Mouse (Mus musculus) monocyte, adult 5-6 weeks (primary cell): ENCODE measurements at regions not wholly inside any gene's neighbourhood (a gene's known extent, or its start where the extent isn't known, plus 50 kb on each side); places are given as distances from the start of the nearest gene placed in this dataset.

ENCODE experiments used
- ATAC-seq: fragments of 153-309, 156-312 bp; replicated peaks from 2 replicates; pipeline ENCODE4 v1.8.0; 2017; ENCODE audit warnings: mild to moderate bottlenecking; ENCODE audit not compliant: low TSS enrichment, insufficient number of reproducible peaks, severe bottlenecking, poor library complexity, low FRiP score

DNA sequence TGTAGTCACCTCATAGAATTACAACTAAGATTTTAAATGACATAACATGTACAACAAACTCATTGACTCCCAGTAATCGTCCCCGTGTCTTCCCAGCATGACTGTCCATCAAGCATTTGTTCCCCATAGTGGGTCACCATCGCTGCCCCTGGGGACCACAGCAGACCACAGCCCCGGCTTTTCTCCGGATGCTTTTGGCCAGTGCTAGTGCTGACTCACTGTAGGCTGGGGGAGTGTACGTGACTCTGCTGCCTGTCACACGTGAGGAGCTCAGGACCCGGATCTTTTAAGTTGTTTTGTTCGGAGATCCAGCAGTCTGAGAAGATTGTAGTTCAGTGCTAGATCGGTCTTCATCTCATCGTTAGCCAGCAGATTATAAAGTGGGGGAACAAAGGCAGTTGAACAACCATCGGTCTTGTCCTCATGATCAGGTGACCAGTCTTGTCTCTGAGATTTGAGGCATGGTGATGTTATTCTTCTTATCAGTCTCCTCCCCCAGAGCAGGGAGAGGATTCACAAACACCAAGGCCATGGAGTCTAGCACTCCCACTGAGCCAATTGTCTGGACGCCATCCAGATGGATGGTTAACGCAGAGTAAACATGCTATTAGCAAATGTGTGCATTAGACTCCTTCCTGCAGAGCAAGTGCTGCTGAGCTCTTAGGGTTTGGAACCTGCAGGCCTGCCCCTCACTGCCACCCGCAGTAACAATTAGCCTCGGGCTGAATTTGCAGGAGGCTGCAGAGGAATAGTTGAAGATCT is 87.2 kb upstream of the Tspan5 start:
- no peak for ATAC-seq

DNA sequence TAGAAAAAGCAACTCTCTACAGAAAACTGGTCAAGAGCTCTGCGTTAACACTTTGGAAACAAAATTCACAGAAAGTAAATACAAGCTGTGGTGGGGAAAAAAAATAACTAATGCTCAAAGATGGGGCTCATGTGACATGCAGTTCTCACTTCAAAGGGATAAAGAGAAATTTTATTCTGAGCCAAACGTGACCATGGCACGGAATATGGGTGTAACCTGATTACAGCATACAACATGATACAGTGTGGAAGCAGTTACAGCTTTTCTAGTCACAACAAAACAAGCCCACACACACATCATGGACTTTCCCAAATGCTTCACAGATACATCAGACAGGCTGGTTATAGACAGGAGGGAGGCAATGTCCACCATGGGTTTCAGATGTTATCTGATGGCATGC is 86.5 kb upstream of the Tspan5 start:
- ATAC-seq, result no peak

DNA sequence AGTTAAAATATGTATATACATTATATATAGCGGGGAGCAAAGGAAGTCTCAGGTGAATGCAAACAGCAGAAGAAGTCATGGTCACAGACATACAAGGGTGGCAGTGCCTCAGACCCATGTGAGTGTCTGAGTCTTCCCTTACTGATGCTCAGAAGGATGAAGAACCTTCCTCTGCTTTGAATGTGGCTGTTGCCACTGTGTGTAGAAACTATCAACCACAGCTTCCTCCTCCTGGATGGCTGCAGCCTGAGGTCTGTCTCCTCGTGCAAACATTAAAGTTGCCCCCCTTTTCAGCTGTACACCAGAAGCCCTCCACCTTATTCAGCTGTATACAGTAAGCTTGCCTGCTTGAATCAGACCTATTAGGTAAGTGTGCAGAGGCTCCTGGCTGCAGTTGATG is 79.4 kb upstream of the Tspan5 start:
- ATAC-seq, result no peak

- no peak for ATAC-seq
Measured at GRCm38 (mm10) chr3:138668394-138669092, 73.5 kb upstream of the Tspan5 start.

- no peak for ATAC-seq
Measured at GRCm38 (mm10) chr3:138675881-138676280, 66.1 kb upstream of the Tspan5 start.

DNA sequence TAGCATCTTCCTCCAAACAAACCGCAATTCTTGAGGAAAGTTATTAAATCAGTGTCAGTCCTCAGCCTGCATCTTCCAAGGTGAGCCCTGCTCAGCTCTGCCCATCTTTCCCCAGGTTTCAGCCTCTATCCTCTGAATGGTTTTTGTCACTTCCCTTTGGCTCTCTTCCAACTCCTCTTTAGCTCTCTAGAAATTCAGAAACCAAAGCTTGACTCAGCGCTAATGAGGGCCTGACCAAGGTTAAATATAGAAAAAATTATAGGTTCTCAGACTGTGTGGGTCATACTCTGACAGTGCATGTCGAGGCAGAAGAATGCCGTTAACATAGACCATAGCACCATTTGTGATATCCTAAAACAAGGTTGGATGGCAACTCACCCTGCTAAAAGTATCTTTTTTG is 63.6 kb upstream of the Tspan5 start:
- ATAC-seq, result no peak

DNA sequence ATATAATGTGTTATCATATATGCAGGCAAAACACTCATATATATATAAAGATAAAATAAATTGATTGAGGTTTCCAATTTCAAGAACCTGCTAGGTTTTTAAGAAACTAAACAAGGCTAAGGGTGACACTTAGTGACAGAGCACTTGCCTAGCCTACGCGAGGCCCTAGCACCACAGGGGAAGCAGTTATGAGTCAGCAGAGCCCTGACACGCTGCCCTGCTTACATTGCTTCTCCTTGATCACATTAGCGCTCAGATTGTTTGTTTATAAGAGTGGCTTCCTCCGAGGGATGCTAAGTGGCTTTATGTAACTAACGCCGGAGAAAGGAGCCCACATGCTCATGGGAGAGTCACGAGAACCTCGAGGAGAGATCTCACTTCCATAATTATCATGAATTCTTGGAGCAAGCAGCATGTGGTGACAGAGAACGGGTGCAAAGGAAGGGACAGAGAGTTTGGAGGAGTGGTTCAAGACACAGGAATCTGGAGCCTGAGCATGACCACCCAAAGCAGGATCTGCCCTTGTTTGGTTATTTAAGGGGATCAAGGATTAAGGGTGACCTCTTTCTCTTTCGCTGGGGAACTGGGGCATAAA is 55.3 kb upstream of the Tspan5 start:
- ATAC-seq, result no peak

GRCm38 (mm10) chr3:138688606-138689005 is 53.4 kb upstream of the Tspan5 start:
- ATAC-seq, result no peak
